Mouse (Mus musculus) urinary bladder, postnatal 4 days (tissue): Measurements from ENCODE around the gene Synj2.

Experiments
- DNase-seq, 2 experiments: peaks; one replicate each; pipeline ENCODE4 v3.0.0; 2021 to 2022; ENCODE audit warnings: low spot score in 2 of 2

Synj2 gene

GRCm38 (mm10) chr17:5973536-5973935, 32.5 kb downstream of the Synj2 start:
- no peak for DNase-seq

GRCm38 (mm10) chr17:5975099-5975977, 34.3 kb downstream of the Synj2 start:
- DNase-seq: no peak

DNA sequence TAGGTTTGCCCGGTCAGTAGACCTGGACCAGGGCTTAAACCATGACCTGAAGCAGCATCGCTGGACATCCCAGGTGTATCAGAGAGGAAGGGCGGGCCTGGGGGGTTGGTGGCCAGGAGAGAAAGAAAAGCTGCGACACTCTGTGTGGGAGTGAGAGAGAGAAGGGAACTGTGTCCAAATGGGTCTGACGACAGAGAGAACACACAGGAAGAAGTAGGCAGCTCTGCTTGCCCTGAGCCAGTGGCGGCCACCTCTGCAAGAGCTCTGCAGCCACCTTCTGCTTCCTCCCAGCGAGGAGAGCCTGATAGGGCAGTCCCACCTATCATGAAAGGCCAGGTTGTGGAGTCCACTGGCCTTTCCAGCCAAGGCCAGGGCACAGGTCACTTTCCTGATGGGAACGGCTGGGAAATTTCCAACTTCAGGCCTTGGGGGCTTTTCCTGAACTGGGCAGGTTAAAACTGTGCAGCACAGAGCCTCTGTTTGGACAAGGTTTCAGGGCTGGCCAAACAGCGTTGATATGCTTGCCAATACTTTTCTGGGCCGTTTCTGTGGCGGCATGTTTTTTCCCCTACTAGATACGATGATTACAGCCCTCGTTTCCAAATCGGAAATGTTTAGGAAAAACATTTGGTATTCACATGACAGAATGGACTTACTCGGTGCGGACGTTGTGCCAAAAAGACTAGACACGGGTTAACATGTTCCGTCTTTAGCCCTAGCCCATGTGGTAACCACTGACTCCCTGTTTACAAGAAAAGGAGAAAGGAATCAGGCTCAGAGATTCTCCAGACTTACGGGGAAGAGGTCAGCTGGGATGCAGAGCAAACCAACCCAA, 35.4 kb downstream of the Synj2 start:
- DNase-seq: no peak

GRCm38 (mm10) chr17:5977056-5977920, 36.2 kb downstream of the Synj2 start:
- DNase-seq: no peak

- DNase-seq: no peak
Measured at GRCm38 (mm10) chr17:5977921-5978504, 36.9 kb downstream of the Synj2 start.

DNA sequence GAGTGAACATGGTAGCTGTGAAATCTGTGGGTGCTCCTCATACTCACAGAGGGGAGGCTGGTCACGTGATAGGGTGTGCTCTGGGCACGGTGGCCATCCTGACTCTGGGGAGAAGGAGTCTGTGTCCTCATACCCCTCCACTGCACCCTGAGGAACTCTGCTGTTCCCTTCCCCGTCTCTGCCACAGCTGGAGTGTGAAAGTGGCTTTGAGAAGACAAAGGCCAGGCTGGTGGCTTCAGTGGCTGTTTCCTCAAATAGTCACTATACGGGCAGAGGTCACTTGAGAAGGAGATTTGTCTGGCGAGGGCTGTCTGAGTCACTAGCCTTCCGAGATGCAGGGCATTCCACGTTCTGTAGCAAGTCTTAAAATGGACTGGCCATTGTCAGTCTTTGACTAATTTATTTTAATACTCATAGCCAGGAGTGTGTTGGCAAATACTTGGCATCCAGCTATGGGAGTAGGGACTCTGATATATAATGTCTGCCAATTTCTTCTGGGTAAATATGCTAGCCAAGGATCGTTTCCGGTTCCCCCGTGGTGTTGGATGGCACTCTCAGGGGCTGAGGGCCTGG, 37.5 kb downstream of the Synj2 start:
- DNase-seq: no peak

GRCm38 (mm10) chr17:5980860-5981259, 39.8 kb downstream of the Synj2 start:
- no peak for DNase-seq

DNA sequence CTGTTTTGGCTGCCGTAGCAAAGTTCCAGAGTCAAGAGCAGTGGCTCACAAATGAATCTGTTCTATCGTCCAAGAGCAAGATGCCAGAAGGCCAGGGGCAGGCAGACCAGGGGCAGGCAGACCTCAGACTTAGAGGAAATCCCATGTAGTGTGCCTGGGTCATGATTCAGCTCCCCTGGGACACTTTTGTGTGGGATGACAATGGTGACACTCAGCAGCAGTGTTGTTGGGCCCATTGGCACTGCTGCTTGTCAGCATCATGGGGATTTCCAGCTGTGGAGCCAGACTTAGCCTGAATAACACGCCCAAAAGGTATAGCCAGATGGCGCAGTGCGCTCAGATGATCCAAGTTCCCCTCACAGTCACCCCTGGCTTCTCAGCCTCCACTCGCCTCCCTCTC, 42.1 kb downstream of the Synj2 start:
- DNase-seq: no peak

DNA sequence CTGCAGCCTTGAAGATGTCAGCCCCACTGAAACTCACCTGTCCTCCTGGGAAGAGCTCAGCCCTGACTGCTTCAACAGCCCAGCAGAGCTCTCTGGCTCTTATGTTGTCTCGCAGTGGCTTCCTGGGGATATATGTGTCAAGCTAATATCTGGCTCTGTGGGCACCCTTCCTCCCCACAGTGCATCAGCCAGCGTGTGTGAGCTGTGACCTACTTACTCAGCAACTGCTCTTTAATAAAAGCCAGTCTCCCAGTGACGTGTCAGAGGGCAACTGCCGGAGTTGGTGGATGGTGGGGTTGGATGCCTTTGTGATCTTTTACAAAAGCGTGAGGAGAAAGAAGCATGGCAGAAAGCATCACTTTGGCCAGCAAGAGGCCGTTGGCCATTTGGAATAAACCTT, 42.8 kb downstream of the Synj2 start:
- no peak for DNase-seq

GRCm38 (mm10) chr17:5984700-5985231, 43.7 kb downstream of the Synj2 start:
- DNase-seq: no peak

DNA sequence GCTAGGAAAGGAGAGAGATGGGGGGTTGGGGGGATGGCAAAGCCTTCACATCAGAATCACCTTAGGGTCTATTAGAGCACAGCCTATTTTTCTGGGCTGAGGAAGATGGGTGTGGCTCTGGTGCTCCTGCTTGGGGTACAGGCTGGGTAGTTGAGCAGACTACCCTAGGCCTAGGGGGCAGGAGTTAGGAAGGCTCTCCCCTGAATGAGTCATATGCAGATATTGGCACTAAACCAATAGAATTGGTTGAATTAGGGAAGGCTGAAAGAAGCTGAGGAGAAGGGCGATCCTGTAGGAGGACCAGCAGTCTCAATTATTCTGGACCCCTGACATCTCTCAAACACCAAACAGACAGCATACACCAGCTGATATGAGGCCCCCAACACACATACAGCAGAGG, 44.2 kb downstream of the Synj2 start:
- DNase-seq: no peak

DNA sequence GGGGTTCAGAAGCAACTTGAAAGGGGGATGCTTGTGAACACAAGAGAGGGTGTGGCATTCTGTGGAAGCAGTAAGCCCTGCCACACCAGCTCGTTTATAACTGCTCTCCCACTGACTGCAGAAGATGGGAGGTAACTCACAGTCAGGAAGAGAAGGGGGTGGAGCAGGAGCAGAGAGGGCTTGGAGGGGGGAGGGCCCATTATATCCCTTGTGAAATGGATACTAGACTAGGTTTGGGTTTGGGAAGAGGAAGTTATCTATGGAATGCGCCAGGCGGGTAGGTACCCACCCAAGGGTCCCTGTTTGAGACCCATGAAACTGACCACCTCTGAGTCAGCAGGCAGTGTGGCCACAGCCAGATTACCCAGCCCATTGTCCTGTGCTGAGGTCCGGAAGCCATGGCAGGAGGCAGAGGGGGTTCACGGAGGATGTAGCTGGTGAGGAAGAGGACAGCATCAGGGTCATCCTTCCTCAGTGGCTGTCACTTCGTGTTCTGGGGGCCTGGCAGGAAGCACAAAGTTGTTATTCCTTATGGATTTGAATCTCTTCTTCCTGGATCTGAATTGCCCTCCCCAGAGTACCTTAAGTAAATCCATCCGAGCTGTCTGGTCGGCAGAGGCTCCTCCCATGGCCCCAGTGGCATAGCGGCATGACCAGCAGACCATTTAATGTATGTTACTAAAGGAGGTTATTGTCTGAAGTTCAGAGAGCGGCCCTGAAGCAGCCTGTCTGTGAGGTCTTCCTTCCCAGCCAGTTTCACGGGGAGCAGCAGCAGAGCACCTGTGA, 46.4 kb downstream of the Synj2 start:
- no peak for DNase-seq

GRCm38 (mm10) chr17:5988102-5988501, 47.0 kb downstream of the Synj2 start:
- no peak for DNase-seq

DNA sequence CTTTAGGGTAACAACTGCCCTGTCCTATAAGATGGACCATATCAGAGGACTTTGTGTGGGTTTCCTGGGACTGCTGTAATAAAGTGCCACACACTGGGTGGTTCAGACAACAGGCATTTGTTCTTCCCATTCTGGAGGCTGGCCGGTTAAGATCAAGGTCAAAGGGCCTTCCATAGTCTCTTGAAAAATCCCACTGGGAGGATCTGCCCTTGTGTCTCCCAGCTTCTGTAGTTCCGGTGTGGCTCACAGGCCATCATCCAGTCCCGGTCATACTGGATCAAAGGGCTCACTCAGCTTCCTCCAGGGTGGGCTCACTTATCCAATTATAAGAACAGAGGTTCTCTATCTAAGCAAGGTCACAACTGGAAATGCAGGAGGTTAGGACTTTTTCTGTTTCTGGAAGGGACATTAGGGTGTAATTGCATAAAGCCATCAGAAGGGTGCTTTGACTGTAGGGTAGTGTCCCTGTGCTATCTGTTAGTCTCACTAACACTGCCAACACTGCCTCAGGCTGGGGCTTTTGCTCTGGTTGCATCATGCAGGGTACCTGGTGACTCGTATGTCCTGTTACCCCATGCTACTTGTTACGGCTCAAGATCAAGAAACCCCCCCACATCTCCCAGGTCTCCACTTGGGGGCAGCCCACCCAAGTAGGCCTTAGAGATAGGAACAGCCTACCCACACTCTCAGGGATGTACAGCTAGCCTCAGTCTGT, 51.9 kb downstream of the Synj2 start:
- DNase-seq: no peak

DNA sequence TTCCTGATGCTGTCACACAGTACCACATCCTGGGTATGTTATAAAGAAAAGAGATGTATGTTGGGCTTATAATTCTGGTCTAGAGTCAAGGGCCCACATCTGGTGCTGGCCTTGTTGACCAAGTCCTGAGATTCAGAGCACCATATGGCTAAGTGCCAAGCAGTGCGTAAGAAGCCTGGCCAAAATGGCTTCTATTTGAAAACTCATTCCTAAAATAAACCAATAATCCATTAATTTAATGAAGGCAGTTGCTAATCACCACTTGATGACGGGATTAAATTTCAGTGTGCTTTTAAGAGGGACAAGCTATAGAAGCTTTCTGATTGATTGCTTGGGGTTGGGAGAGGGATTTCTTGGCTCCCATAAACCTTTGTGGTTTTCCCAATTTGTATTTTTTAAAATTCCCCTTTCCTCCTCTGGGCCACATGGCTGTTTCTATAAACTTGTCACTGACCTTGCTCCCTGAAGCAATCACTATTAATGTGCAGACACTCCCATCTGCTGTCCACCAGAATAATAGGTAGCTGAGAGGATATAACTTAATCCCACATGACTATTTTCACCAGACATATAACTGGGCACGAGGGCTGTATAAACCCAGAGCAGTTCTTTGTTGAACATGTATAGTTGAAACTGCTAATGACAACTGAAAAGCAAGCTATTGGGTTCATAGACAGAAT, 52.6 kb downstream of the Synj2 start:
- no peak for DNase-seq

- DNase-seq: no peak
Measured at GRCm38 (mm10) chr17:5994606-5995005, 53.5 kb downstream of the Synj2 start.

DNA sequence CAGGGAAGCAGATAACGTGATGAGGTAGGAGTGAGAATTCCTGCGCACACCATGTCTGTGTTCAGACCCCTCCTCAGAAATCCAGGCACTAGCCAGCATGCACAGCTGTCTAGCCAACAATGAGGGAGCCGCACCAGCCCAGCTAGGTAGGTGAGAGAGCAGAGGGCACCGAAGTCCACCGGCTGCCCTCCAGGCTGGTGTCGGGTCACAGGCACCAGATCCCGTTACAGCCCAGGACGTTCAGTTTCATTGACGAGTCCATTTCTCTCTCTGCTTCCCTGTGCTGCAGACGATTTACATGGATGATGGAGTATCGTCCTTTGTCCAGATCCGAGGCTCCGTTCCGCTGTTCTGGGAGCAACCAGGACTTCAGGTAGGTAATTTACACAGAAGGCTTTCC, 55.5 kb downstream of the Synj2 start:
- no peak for DNase-seq

DNA sequence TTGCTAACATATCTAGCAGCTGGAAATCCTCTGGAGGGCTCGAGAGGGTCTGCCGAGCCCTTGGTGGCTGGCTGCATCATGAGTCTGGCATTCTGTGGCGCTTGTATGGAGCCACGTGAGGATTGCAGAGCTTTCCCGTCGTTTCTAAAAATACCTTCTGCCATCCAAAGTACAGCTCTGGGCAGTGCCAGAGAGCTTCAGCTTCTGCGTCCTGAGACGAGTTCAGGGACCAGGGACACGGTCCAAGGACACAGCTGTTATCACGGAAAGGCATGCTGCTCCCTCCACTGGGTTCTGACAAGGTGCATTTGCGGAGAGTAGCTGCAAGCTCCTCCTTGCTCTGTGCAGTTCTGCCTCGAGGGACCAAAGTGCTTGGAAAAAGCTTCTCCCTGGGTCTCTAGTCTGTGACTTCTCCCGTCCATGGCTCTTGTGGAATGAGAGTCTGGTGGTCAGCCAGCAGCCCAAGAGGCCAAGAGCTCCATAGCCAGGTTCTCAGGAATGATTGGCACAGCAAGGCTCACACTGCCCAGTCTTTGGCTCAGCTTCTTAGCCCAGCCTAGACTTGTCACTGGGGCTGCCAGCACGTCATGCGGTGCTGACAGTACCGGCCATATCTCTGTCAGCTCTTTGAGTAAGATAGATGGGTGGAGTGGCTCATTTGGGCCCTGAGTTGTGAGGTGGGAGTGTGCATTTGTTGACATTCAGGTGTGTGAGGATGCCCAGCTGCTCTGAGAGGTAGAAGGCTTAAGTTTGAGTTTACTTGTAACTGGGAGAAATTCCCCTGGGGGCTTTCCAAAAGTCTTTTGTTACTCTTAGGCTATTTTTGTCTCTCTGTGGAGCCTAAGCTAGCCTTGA, 56.5 kb downstream of the Synj2 start:
- no peak for DNase-seq
